Mouse (Mus musculus) olfactory bulb, adult 2 months (tissue): Measurements from ENCODE around the gene Atp5d.

ENCODE experiments used
- CTCF ChIP-seq: fragments of 200-500 bp; IDR thresholded peaks from 2 replicates; pipeline ENCODE4 v1.5.1; 2012; ENCODE audit warnings: low read depth, mild to moderate bottlenecking, low read length, moderate library complexity; ENCODE audit not compliant: insufficient read depth
- POLR2A ChIP-seq: fragments of 200-500 bp; IDR thresholded peaks from 2 replicates; pipeline ENCODE4 v1.6.1; 2012; ENCODE audit warnings: mild to moderate bottlenecking, low read depth, low read length, moderate library complexity; ENCODE audit not compliant: insufficient read depth

DNA sequence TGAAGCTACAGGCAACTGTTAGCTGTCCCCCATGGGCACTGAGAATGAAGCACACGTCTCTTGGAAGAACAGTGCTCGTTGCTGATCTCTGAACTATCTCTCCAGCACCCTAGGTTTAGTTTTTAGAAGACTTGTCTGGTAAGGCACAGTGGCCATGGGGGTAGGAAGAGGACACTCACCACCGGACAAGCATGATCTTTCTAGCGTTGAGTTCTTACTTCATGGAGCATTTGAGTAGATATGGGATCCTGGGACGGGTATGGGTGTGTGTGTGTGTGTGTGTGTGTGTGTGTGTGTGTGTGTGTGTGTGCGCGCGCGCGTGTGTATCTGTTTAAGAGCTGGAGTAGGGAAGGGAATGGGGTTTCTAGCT is 2.2 kb downstream of the Atp5d start, which contains the start of gene Cbarp:
- TF ChIP-seq CTCF (no peak), POLR2A (no peak)
